Mouse (Mus musculus) mouse trophoblast stem cell (cell line): ENCODE measurements around the gene Dusp5.

ENCODE experiments used
- in situ Hi-C, 2 experiments: fragments of 300-500 bp; cut with MseI, MboI; formaldehyde crosslinking; loops; 2 replicates in 1 of 2; 3 replicates in 1 of 2; pipeline ENCODE4 v1.15.1; 2025

Dusp5 gene

GRCm38 (mm10) chr19:53543602-53544001 lies 14.7 kb downstream of the Dusp5 start:
- in situ Hi-C loops = no loop called here

GRCm38 (mm10) chr19:53544923-53545561 lies 16.1 kb downstream of the Dusp5 start:
- in situ Hi-C loops = no loop called here

GRCm38 (mm10) chr19:53547597-53547996 lies 18.7 kb downstream of the Dusp5 start:
- in situ Hi-C loops = no loop called here

- in situ Hi-C loops = no loop called here
These were observed 22.1 kb downstream of the Dusp5 start for GRCm38 (mm10) chr19:53550972-53551371.

DNA sequence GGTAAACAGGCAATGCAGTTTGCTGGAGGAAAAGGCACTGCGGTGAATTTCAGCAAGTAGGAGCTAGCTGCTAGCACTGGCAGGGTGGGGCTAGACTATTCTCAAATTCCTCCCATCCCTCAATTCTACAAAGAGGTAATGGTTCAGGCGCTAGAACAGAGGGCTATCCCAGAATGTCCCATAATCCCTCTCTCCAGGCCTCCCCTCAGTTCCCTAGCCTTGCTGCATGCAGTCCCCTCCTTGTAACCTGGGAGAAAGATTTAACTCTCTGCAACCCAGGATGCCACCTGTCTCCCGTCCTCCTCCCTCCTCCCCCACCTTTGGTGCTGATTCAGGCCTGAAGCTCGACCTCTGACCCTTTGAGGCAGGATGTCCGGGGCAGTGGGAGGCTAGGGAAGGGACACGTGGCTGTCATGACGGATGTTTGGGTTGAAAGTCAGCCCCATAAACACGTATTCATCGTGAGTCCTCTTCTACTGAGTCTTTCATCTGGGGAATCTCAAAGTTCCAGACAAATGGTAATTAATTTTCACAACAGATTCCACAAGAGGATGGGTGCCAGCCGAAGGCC lies 23.4 kb downstream of the Dusp5 start:
- in situ Hi-C loops = no loop called here

GRCm38 (mm10) chr19:53552795-53553194 lies 23.9 kb downstream of the Dusp5 start:
- in situ Hi-C loops = no loop called here

GRCm38 (mm10) chr19:53554402-53554801 lies 25.5 kb downstream of the Dusp5 start:
- in situ Hi-C loops = no loop called here

GRCm38 (mm10) chr19:53554981-53555616 lies 26.2 kb downstream of the Dusp5 start:
- in situ Hi-C loops = no loop called here

DNA sequence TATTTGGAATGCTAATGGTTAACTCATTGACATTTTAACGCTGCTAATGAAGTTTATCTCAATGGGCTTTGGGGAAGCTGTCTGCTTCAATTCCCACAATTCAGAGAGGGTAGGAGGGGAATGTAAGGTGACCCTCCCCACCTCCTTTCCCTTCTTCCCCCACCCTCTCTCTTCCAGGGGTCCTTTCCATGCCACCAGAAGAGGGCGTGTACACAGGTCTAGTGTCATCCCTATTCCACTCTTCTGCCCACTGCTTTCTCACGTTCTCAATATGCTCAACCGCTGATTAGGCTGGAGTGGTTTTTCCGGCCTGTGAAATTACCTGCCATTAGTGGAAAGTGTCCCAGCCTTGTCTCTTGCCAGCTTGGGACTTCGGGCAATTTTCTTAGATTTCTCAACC lies 27.9 kb downstream of the Dusp5 start:
- in situ Hi-C loops = no loop called here

DNA sequence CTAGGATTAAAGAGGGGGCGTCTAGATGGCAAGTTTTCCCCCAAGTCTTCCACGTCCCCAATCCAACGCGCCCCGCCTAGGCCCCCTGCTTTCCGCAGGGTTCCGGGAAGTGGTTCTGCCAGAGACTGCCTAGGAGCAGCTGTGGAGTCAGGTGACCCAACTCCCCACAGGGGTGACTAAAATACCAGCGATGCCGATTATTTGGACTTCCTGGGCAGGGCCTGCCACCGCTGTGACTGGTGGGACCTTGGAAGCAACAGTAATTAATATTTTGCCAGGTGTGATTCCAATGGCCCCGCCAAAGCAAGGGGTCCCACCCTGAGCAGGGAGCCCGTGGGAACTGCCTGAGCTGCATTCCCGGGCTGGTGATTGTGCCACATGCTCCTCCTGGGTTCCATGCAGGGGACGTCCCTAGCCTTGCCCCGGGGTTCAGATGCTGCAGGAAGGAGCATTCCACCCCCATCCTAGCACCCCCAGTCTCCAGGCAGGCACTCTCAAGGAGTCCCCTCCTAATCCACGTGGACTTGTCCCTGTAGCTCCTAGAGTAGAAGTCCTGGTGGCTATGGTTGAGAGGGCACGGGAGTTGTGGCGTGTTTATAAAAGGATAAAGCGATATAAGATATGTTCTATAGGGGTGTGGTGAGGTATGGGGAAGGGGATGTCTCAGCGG lies 28.5 kb downstream of the Dusp5 start:
- in situ Hi-C loops = no loop called here

- in situ Hi-C loops = no loop called here
These were observed 31.5 kb downstream of the Dusp5 start for GRCm38 (mm10) chr19:53560436-53560835.

DNA sequence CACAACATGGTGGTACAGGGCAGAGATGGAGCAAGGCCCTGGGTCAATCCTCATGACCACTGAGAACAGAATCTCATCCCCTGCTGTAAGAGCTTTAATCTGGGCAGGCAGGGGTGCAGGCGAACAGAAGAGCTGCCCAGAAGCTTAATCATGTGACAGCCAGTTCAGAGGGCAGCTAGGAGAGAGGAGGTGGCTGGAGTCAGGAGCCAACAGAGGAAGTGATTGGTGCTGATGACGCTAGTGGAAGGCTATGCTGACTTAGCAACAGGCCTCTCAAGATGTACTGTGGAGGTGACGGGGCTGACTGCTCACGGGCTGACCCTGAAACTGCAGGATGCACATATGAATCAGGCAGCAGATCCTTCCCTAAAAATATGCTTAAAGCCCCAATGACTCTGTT lies 35.3 kb downstream of the Dusp5 start:
- in situ Hi-C loops = no loop called here

DNA sequence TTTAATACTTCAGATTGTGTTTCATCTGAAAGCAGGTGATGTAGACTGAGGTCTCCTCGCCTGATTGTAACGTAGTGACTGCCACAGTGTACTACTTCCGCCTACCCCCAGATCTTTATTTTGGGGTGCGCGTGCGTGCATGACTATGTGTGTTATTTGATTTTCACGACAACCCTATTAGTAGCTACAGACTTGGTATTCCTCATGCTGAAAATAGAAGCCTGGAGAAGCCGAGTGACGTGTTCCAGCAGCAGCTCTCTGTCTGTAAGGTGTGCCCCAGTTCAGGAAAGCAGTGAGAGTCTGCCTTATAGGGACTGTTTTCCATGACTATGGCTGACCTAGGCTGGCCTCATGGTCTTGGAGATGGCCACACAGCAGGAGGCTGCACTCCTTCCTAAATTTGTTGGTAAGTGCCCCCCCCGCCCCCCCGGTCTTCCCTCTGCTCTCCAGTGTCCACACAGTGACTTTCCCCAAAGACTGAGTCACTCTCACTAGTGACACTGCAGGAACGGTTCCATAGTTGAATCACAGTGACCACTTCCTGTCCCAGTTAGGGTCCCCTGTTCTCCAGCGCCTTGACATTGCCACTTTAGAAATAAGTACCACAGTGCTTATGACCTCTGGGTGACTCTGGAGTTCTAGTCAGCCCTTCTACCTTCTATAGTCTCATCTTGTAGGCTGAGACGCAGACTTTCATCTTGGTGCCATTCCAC lies 36.8 kb downstream of the Dusp5 start:
- in situ Hi-C loops = no loop called here

DNA sequence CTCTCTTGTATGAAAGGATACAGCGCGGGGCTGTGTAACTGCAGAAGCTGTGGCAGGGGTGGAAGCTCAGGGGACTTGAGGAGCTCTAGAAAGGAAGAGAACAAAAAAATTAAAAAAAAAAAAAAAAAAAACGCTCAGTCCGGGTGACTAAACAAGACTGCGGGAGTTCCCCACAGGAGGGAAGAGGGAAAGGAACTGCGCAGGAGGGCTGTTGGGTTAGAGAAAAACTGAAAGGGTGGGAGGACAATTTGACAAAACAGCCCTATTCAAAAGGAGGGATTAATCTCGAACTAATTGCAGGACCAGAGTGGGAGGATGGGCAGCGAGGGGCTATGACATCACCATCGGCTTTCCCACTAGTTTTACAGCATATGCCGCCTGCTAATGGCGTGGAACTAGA lies 39.0 kb downstream of the Dusp5 start:
- in situ Hi-C loops = no loop called here

- in situ Hi-C loops = no loop called here
These were observed 39.6 kb downstream of the Dusp5 start for GRCm38 (mm10) chr19:53568553-53568952.

DNA sequence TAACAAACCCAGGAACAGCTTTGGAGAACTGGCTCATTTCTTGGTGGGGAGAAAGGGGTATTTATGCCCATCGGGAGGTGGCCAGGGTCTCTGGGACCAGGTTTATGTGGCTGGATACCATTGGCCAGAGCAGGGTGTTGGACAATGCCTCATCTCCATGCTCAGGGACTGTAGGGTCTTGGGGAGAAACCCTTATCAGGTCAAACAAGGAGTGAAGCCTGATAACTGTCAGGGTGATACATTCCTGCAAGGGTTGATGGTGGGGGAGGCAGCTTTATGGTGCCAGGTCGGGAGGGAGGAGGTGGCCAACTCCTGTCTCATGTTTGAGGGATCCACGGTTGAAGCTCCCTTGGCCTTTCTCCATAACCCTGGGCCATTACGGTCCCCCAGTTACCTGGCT lies 42.1 kb downstream of the Dusp5 start:
- in situ Hi-C loops = loop anchor here in 1 of 2 experiments (5.0 kb wide), 1 partner anchor 159 kb away; no protein-coding TSS in a partner anchor

DNA sequence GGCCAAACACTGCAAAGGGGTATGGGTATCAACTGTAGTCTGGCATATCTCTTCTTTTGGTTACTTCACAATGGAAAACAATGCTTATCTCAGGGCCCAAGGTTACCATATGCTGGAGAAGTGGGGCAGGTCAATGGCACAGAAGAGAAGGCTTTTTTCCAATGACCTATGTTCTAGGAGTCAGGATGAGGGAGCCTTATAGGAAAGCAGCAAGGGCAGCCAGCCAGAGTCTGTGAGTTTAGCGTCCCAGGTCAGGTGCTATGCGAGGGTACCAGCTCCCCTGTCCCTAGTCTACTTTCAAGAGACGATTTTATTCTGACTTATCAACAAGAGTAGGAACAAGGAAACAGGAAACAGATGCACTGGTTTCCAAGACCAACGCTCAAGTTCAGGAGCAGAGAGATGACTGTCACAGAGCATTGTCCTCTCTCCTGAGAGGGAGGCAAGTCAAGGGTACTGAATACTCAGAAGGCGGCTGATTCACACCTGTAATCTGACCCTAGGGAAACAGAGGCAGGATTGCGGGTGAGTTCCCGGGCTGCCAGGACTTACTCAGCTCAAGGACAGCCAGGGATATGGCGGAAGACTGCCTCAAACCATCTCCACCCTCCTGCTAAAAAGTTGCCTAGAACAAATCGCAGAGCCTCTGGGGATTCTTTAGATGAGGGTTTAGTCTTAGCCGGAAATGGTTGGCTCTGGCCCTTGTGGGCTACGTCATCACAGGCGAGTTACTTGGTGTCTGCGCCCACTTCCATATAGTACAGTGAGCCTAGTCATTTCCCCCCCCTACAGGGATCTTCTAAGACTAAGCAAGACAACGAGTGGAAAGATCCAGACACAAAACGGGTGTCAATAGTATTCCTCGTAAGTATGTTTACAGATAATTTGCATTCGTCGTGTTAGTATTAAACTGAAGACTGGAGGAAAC lies 42.9 kb downstream of the Dusp5 start:
- in situ Hi-C loops = loop anchor here in 1 of 2 experiments (5.0 kb wide), 1 partner anchor 159 kb away; no protein-coding TSS in a partner anchor

DNA sequence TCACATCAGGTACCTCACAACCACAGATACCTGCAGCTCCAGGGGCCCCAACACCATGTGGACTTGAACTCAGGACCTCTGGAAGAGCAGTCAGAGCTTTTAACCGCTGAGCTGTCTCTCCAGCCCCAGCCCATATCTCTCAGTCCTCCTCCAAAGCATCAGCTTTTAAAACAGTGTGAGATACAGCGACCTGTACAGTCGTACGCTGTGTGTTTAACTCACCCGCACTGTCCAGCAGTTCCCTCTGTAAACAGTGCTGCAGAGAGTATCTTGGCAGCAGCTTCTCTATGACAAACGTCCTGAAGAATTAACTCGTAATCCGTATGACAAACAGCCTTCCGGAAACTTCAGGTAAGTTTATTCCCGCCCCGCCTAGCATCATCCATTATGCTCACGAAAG lies 43.7 kb downstream of the Dusp5 start:
- in situ Hi-C loops = loop anchor here in 1 of 2 experiments (5.0 kb wide), 1 partner anchor 160 kb away; no protein-coding TSS in a partner anchor

DNA sequence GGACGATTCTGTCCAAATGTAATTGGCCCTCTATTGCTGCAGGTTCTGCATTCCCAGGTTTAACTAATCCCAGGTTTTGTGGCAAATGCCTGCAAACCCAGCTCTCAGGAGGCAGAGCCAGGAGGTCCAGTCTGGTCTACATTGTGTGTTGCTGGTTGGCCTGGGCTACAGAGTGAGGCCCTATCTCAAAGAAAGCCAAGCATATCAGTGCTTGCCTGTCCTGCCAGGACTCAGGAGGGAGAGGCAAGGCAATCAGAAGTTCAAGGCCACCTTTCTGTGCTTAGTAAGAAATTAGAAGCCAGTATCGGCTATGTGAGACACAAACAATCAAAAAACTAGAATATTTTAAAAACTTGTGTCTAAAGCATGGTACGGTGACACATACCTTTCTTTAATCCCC lies 44.2 kb downstream of the Dusp5 start:
- in situ Hi-C loops = loop anchor here in 1 of 2 experiments (5.0 kb wide), 1 partner anchor 161 kb away; no protein-coding TSS in a partner anchor

DNA sequence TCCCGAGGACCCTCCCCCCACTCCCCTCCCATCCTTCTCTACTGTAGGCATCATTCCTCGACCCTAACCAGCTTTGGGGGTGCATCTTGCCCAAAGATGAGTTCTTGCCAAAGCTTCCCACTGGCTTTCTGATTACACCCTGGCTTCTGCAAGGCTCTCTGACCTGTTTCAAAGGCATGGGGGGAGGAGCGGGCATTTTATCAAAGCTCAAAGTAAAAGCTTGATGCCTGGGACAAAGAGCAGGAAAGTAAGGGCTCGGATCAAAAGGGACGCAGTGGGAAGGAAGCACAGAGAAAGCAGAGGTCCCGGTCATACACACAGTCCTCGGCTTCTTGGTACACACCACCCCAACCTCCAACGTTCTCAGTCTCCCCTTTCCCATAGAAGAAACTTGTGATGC lies 45.2 kb downstream of the Dusp5 start:
- in situ Hi-C loops = loop anchor here in 1 of 2 experiments (5.0 kb wide), 1 partner anchor 162 kb away; no protein-coding TSS in a partner anchor
